Mouse (Mus musculus) spleen, postnatal 0 days (tissue): Measurements from ENCODE around the gene Mpnd. TPM values are rescaled to one million over a fixed set of nuclear protein-coding genes. Genes with fewer than 3 reads are reported as not detected.

Experiments used
- polyA plus RNA-seq: library from polyadenylated mRNA; unstranded; fragments of >200 nt; fragmentation: Nextera tagmentation; extraction: Ambion mirVana; gene quantifications from 2 replicates; pipeline ENCODE4 v1.2.1, GENCODE M21; 2015

Mpnd gene
- polyA plus RNA-seq = 11.8 and 15.7 TPM in 2 replicates

DNA sequence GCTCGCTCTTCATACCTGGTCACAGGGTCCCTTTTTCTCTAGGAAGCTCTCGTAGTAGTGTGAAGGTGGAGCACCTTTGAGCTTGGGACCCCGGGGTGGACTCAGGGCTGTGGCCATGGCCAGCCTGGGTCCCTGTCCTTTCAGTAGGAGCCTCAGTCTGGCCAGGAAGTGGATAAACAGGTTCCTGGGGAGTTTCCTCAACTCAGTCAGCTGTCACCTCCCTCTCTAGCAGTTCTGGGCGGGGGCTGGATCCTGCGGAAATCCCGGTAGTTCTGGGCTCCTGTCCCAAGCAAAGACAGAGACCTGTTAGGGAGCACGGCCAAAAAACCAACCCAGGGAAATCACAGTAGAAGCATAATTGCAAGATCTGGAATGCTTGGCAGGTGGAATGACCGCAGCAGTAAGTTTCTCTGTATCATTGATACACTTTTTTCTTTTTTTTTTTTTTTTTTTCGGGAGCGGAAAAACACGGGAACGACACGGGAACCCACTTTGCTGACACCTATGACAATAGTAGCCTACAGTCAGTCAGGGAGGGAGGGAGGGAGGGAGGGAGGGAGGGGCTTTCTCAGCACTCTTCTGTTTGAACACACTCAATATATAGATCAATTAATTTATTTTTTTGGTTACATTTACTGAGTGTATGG, at the start of gene Mpnd, which contains the start of gene Stap2:
Mpnd (plus strand) TSS at position 297 of the 647 bp plus-strand sequence.
Stap2 (minus strand) TSS at position 170 of the 647 bp plus-strand sequence.

DNA sequence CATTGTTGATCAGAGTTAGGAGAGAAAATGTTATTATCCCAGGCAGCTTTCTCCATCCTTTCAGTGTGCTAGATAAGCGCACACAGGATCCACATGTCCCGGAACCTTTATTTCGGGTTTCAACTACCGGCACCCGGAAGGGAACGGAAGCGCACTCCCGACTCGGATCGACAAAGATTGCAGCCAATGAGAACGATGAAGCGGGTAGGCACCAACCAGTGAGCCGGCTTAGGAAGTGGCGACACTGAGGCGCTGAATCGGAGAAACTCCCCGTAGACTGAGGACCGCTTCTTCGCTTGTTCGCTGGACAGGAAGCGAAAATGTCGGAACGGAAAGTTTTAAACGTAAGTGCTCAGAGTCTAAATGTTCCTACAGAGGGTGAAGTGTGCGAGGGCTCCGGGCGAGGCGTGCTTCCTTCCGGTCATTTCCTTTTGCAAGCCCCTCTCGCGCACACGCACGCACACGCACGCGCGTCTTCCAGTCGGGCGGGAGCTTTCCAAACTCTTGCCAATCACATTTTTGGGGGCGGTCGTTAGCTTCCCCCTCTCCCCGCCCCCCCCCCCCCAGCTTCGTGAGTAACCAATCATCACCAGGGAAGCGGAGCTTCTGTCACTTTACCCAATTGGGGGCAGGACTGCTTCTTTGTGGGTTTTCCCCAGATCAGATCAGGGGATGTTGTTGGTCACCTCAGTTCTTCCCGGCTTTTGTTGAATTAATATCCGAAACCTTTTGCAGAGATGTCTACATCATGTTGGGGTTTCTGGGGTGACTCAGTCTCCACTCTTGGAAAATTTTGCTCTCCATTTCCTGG, 46.4 kb upstream of the Mpnd start, which contains the start of gene Yju2:
Yju2 (plus strand) TSS at position 182 of the 811 bp plus-strand sequence.

DNA sequence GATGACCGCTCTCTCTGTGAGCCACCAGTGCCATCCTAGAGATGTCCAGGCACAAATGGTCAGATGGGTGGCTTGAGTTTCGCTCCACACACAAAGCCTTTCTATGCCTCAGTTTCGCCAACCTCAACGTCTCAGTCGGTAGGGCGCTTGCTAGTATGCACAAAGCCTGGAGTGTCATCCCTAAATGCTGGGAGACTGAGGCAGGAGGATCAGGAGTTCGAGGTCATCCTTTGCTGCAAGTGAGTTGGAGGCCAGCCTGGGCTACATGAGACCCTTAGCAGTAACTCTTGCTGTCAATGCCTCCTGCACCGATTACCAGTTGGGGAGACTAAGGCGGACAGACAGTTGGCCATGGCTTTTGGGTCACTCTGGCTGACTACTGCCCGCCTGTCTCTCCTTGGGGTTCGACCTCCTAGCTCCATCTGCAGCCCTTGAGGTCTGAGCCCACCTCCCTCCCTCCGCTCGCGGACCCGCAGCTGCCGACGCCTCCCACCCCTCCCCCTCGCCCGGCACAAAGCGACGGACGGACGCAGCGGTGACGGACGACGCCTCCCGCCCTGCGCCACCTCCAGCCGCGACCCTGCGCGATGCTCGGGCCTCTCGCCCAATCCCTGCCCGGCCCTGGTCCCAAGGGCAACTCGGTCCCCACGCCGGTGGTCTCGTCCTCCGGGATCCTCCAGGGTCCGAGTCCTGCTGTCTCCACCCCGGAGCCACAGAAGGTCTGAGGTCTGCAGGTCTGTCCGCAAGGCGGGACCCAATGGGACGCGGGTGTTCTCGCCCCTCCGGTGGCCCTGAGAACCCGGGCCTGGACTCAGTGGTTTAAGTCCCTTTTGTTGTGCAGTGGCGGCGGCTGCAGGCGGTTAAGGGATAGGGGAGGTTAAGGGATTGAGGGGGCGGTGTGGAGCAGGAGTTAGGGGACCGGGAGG, 35.3 kb upstream of the Mpnd start, which contains the start of gene Shd:
Shd (plus strand) TSS at position 502 of the 926 bp plus-strand sequence.

DNA sequence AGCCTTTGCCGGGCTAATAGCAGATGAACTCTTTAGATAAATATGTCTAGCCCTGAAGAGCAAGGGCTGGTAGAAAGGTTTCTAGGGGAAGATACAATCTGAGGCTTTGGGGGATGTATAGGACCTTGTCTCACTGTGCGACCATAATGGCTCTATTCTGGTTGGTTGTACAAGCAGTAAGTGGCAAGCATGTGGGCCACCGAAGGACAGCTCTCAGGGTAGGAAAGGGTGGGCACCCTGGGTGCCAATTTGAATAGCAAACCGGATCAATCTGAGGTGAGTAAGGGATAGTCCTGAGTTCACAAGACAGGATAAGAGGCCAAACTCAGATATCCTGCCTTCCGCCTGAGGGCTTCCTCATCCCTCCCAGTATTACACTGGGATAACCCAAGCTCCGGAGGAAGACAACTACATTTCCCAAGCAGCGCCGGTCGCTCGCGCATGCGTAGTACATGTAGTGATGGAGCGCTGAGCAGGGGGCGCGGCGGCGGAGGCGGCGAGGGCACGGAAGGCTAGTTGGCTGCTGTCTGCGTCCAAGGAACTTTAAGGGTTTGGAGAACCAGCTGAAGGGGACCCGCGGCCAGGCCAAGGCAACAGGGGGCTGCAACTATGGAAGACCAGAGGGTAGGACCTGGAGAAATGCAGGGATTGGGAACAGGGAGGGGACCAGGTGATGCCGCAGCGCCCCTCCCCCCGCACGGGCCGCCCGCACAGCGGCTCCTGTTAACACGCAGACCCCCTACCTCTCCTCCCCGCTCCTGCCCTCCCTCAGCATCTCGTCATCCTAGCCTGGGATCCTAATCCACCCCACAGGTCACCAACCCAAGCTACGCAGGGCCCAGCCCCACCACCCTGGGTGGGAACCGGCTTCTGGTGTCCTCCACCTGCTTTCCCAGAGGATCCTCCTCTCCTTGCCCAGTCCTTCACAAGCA, 19.2 kb upstream of the Mpnd start, which contains the start of gene Fsd1:
Fsd1 (plus strand) TSS at position 480 of the 932 bp plus-strand sequence.

DNA sequence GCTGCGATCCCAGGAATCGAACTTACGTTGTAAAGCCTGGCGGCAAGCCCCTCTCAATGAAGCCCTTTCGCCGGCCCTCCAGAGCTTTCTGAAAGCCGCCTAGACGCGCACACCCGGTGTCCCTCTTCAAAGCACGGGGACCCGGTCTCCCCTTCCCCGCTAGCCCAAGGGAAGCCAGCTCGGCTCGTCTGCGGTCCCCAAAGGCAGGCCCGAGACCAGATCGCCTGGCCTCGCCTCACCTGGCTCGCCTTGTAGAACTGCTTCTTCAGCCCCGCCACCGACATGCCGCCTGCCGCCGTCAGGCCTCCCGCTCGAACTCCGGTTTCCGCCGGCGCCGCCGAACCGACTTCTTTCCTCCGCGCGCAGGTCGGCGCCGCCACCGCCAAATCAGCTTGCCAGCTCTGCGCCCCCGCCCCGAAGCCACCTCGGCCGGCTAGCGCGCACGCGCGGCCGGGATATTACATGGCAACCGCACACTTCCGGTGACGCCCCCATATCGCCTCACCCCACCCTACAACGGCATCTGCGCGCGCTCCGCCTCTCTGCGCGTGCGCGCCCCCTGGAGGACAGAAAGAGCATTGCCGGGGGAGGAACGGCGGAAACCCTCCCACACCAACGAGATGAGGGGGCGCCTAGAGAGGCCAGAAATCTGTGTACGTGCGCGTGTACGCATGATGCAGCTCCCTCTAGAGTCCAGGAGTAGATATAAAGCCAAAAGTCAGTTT, 30.8 kb downstream of the Mpnd start, which contains the start of gene Sh3gl1:
Sh3gl1 (minus strand) TSS at position 460 of the 725 bp plus-strand sequence.

DNA sequence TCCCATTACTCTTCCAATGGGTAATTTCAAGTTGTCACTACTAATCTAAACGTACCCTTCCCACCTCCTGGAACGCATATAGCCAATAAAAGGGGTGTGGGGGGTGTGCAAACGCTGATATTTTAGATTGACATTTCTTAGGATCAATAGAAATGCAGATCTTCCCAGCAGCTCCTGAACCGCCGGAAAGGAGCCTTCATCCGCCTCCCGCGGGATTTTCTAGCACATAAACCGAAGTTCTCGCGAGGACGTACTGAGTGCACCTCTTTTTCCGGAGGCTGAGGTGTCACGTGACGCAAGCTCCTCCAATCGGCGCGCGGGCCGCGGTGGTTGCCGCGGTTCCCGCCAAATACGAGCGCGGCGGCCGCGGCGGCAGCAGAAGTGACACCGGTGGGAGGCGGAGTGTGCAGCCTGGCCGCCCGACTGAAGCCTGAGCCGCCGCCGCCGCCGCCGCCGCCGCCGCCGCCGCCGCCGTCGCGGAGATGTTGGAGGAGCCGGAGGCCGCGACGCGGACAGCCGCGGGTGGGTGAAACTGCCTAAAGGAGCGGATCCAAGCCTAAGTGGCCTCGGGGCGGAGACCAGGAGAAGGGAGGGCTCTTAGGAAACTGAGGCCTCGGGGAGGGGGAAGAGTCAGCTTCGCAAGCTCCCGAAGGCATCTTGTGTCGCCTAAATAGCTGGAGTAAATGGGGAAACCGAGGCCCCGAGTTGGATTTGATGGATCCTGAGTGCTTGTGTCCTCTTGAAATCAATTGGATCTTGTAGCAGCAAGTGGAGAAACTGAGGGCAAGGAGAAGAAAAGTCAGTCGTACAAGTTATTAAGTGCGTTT, 34.7 kb downstream of the Mpnd start, which contains the start of gene Chaf1a:
Chaf1a (plus strand) TSS at position 410 of the 827 bp plus-strand sequence.

Other genes starting within 250 kb of the Mpnd start
- gene Zfp119a, start 126.8 kb upstream of the Mpnd start, polyA plus RNA-seq = 3.9 and 4.4 TPM in 2 replicates
- gene Zfp959, start 113.6 kb upstream of the Mpnd start, polyA plus RNA-seq = 9.3 and 10.6 TPM in 2 replicates
- 3.7 and 4.5 TPM in 2 replicates for gene Zfp119b, start 56.2 kb upstream of the Mpnd start, polyA plus RNA-seq
- gene Ebi3, start 53.1 kb upstream of the Mpnd start, polyA plus RNA-seq = 19.6 and 28.1 TPM in 2 replicates
- 12.2 and 13.4 TPM in 2 replicates for gene Yju2, start 46.6 kb upstream of the Mpnd start, polyA plus RNA-seq
- gene Shd, start 35.2 kb upstream of the Mpnd start, polyA plus RNA-seq = 2.1 and 2.7 TPM in 2 replicates
- not detected in 2 replicates for gene Fsd1, start 19.2 kb upstream of the Mpnd start, polyA plus RNA-seq
- gene Stap2, start 127 bp upstream of the Mpnd start, polyA plus RNA-seq = 4.7 and 7.1 TPM in 2 replicates
- 44.3 and 51.0 TPM in 2 replicates for gene Sh3gl1, start 30.9 kb downstream of the Mpnd start, polyA plus RNA-seq
- gene Chaf1a, start 34.7 kb downstream of the Mpnd start, polyA plus RNA-seq = 15.4 and 16.3 TPM in 2 replicates
- 15.6 and 17.0 TPM in 2 replicates for gene Ubxn6, start 69.3 kb downstream of the Mpnd start, polyA plus RNA-seq
- gene Hdgfl2, start 73.9 kb downstream of the Mpnd start, polyA plus RNA-seq = 54.4 and 62.0 TPM in 2 replicates
- gene Plin4, start 104.1 kb downstream of the Mpnd start, polyA plus RNA-seq = 0.06 and 0.11 TPM in 2 replicates
- 0.19 and 0.33 TPM in 2 replicates for gene Plin5, start 111.9 kb downstream of the Mpnd start, polyA plus RNA-seq
- 69.0 and 83.3 TPM in 2 replicates for gene Lrg1, start 116.3 kb downstream of the Mpnd start, polyA plus RNA-seq
- 1.6 and 1.8 TPM in 2 replicates for gene Sema6b, start 134.6 kb downstream of the Mpnd start, polyA plus RNA-seq
- 6.0 and 8.1 TPM in 2 replicates for gene Tnfaip8l1, start 156.8 kb downstream of the Mpnd start, polyA plus RNA-seq
- 42.6 and 43.0 TPM in 2 replicates for gene Mydgf, start 178.2 kb downstream of the Mpnd start, polyA plus RNA-seq
- gene Dpp9, start 213.2 kb downstream of the Mpnd start, polyA plus RNA-seq = 12.8 and 13.9 TPM in 2 replicates